ENCODE assay signal across 9 mouse cellular contexts in genomic region chr11:120574278-120574600, GRCm38 (mm10). TPM values are rescaled to one million over a fixed set of nuclear protein-coding genes. Genes with fewer than 3 reads are reported as not detected.
DNase-seq lines count a peak whose midpoint lies in the region; ATAC-seq and TF ChIP-seq lines count a peak whose summit lies in the region.
"Had no signal": no experiment of that assay in that cellular context is flagged by ENCODE, and none has a peak within 500 bp of the region (broad histone marks: within the 10 kb centered on the region; RNA-seq: fewer than 3 reads in every experiment).

No protein-coding gene starts in this region.

- H3K4me3 ChIP-seq in heart, embryonic 11.5 days (ENCODE audit: low read depth, low read length), result peak overlapping the region; percentile 98
- peak overlapping the region; percentile 99 for H3K4me3 ChIP-seq in E14TG2a.4 (replicated peaks; ENCODE audit: low read length)
- peak overlapping the region; percentile 99 for H3K4me3 ChIP-seq in hindbrain, embryonic 11.5 days (ENCODE audit: low read depth, low read length)
- peak overlapping the region; percentile 87 for H3K4me3 ChIP-seq in midbrain, embryonic 10.5 days

- no peak for DNase-seq in heart, postnatal 4 days
- DNase-seq in hindbrain, embryonic 11.5 days (ENCODE audit: low spot score), result no peak
- DNase-seq in midbrain, embryonic 10.5 days (ENCODE audit: low spot score), result no peak
- no peak for DNase-seq in retina, embryonic 14.5 days (ENCODE audit: low spot score)
- no peak for DNase-seq in gastrocnemius, postnatal 25 days
- DNase-seq in adrenal gland, postnatal 36 days, result no peak

- no peak overlapping the region for H3K27ac ChIP-seq in heart, embryonic 11.5 days (ENCODE audit: low read depth, low read length)
- no peak overlapping the region for H3K27ac ChIP-seq in hindbrain, embryonic 11.5 days (ENCODE audit: low read depth, low read length)
- peak overlapping the region; percentile 97 for H3K27ac ChIP-seq in midbrain, embryonic 10.5 days (replicated peaks)

- WGBS in heart, embryonic 11.5 days (ENCODE audit: insufficient replicate concordance), result 40% methylated on average over 5 of the region's 5 CpGs
- WGBS in hindbrain, embryonic 11.5 days, result 49% methylated on average over 5 of the region's 5 CpGs
- 59% methylated on average over 5 of the region's 5 CpGs for WGBS in midbrain, embryonic 10.5 days

- no peaks in the 10 kb centered on the region for H3K9me3 ChIP-seq in heart, embryonic 11.5 days (replicated peaks; ENCODE audit: control insufficient read depth, low read length)
- no peaks in the 10 kb centered on the region for H3K9me3 ChIP-seq in E14TG2a.4 (ENCODE audit: low read length)
- no peaks in the 10 kb centered on the region for H3K9me3 ChIP-seq in hindbrain, embryonic 11.5 days (ENCODE audit: control insufficient read depth, low read length)
- H3K9me3 ChIP-seq in midbrain, embryonic 10.5 days (replicated peaks), result no peaks in the 10 kb centered on the region

- no peak for TF ChIP-seq CTCF in E14TG2a.4 (conservative IDR thresholded peaks at IDR 0.05; ENCODE audit: low read length)

- H3K27me3 ChIP-seq in heart, embryonic 11.5 days (ENCODE audit: control insufficient read depth, insufficient read depth, low read length), result no peaks in the 10 kb centered on the region
- H3K27me3 ChIP-seq in E14TG2a.4 (ENCODE audit: insufficient read depth, low read length), result no peaks in the 10 kb centered on the region
- H3K27me3 ChIP-seq in hindbrain, embryonic 11.5 days (ENCODE audit: control insufficient read depth, insufficient read depth, low read length), result no peaks in the 10 kb centered on the region
- no peaks in the 10 kb centered on the region for H3K27me3 ChIP-seq in midbrain, embryonic 10.5 days (ENCODE audit: low read depth, poor library complexity, severe bottlenecking)

- no peak for ATAC-seq in heart, embryonic 11.5 days (replicated peaks; ENCODE audit: insufficient number of reproducible peaks, low FRiP score, low TSS enrichment)
- ATAC-seq in hindbrain, embryonic 11.5 days (ENCODE audit: low FRiP score), result no peak

- peaks cover 22% of the 10 kb centered on the region for H3K4me1 ChIP-seq in heart, embryonic 11.5 days (ENCODE audit: control insufficient read depth, insufficient read depth, low read length)
- peaks cover 66% of the 10 kb centered on the region for H3K4me1 ChIP-seq in E14TG2a.4 (replicated peaks; ENCODE audit: low read depth, low read length)
- peaks cover 14% of the 10 kb centered on the region; the same call in 1 of the 2 replicates for H3K4me1 ChIP-seq in hindbrain, embryonic 11.5 days (replicated peaks; ENCODE audit: control insufficient read depth, insufficient read depth, low read length)
- peaks cover 39% of the 10 kb centered on the region for H3K4me1 ChIP-seq in midbrain, embryonic 10.5 days

- peak overlapping the region; percentile 92; the same call in 1 of the 2 replicates for H3K9ac ChIP-seq in heart, embryonic 11.5 days (ENCODE audit: low read depth, low read length)
- peak overlapping the region; percentile 96 for H3K9ac ChIP-seq in hindbrain, embryonic 11.5 days (ENCODE audit: low read depth, low read length)

- peaks cover 35% of the 10 kb centered on the region for H3K36me3 ChIP-seq in heart, embryonic 11.5 days (ENCODE audit: control insufficient read depth, insufficient read depth, low read length)
- peaks cover 60% of the 10 kb centered on the region for H3K36me3 ChIP-seq in E14TG2a.4 (ENCODE audit: insufficient read depth, low read length)
- H3K36me3 ChIP-seq in hindbrain, embryonic 11.5 days (ENCODE audit: control insufficient read depth, insufficient read depth, low read length), result peaks cover 19% of the 10 kb centered on the region
- H3K36me3 ChIP-seq in midbrain, embryonic 10.5 days, result peaks cover 55% of the 10 kb centered on the region

- H3K4me2 ChIP-seq in heart, embryonic 11.5 days, result peak overlapping the region; percentile 69
- H3K4me2 ChIP-seq in hindbrain, embryonic 11.5 days (replicated peaks; ENCODE audit: low read depth, low read length), result peak overlapping the region; percentile 86

RNA-seq across cellular contexts. Expression of gene P4hb, which starts 1.2 kb away (rescaled TPM):
- polyA plus RNA-seq in heart, embryonic 11.5 days (2014; fragmentation: Nextera tagmentation; extraction: Ambion mirVana), result 506 and 569 TPM in 2 replicates
- total RNA-seq in heart, postnatal 4 days (2021), result 100 to 1,000 TPM; 353 to 365 TPM
- polyA plus RNA-seq in hindbrain, embryonic 11.5 days (2014; fragmentation: Nextera tagmentation; extraction: Ambion mirVana), result 504 and 527 TPM in 2 replicates
- 534 and 562 TPM in 2 replicates for polyA plus RNA-seq in midbrain, embryonic 10.5 days (2016; fragmentation: Nextera tagmentation; extraction: Ambion mirVana)
- 100 to 1,000 TPM; 192 to 198 TPM for total RNA-seq in gastrocnemius, postnatal 25 days (2021)
- total RNA-seq in adrenal gland, postnatal 36 days (2021), result 100 to 1,000 TPM; 490 to 574 TPM

RNA-seq across cellular contexts. Expression of gene Arhgdia, which starts 7.2 kb away (rescaled TPM):
- 468 and 477 TPM in 2 replicates for polyA plus RNA-seq in heart, embryonic 11.5 days (2014; fragmentation: Nextera tagmentation; extraction: Ambion mirVana)
- total RNA-seq in heart, postnatal 4 days (2021), result 100 to 1,000 TPM; 296 to 308 TPM
- 576 and 591 TPM in 2 replicates for polyA plus RNA-seq in hindbrain, embryonic 11.5 days (2014; fragmentation: Nextera tagmentation; extraction: Ambion mirVana)
- 743 and 777 TPM in 2 replicates for polyA plus RNA-seq in midbrain, embryonic 10.5 days (2016; fragmentation: Nextera tagmentation; extraction: Ambion mirVana)
- 10 to 100 TPM; 80.1 to 95.2 TPM for total RNA-seq in gastrocnemius, postnatal 25 days (2021)
- 100 to 1,000 TPM; 348 to 361 TPM for total RNA-seq in adrenal gland, postnatal 36 days (2021)

RNA-seq across cellular contexts. Expression of gene Ppp1r27, which starts 23.3 kb away (rescaled TPM):
- polyA plus RNA-seq in heart, embryonic 11.5 days (2014; fragmentation: Nextera tagmentation; extraction: Ambion mirVana), result not detected in 2 replicates
- under 1 TPM in 1 of 2 experiments, not detected in 1; 0.83 TPM for total RNA-seq in heart, postnatal 4 days (2021)
- not detected in 2 replicates for polyA plus RNA-seq in hindbrain, embryonic 11.5 days (2014; fragmentation: Nextera tagmentation; extraction: Ambion mirVana)
- not detected in 2 replicates for polyA plus RNA-seq in midbrain, embryonic 10.5 days (2016; fragmentation: Nextera tagmentation; extraction: Ambion mirVana)
- total RNA-seq in gastrocnemius, postnatal 25 days (2021), result 100 to 1,000 TPM in 1 of 2 experiments, 10 to 100 TPM in 1; 92.3 to 377 TPM
- total RNA-seq in adrenal gland, postnatal 36 days (2021), result 1 to 10 TPM in 1 of 2 experiments, under 1 TPM in 1; 0.56 to 1.3 TPM
- total RNA-seq: common myeloid progenitor, adult 5-6 weeks had no signal

RNA-seq across cellular contexts. Expression of gene Alyref, which starts 23.9 kb away (rescaled TPM):
- polyA plus RNA-seq in heart, embryonic 11.5 days (2014; fragmentation: Nextera tagmentation; extraction: Ambion mirVana), result 333 and 334 TPM in 2 replicates
- total RNA-seq in heart, postnatal 4 days (2021), result 100 to 1,000 TPM; 134 TPM
- polyA plus RNA-seq in hindbrain, embryonic 11.5 days (2014; fragmentation: Nextera tagmentation; extraction: Ambion mirVana), result 686 and 764 TPM in 2 replicates
- 605 and 647 TPM in 2 replicates for polyA plus RNA-seq in midbrain, embryonic 10.5 days (2016; fragmentation: Nextera tagmentation; extraction: Ambion mirVana)
- 10 to 100 TPM; 39.1 to 40.5 TPM for total RNA-seq in gastrocnemius, postnatal 25 days (2021)
- total RNA-seq in adrenal gland, postnatal 36 days (2021), result 10 to 100 TPM; 97.0 to 99.2 TPM

RNA-seq across cellular contexts. Expression of gene Anapc11, which starts 24.0 kb away (rescaled TPM):
- polyA plus RNA-seq in heart, embryonic 11.5 days (2014; fragmentation: Nextera tagmentation; extraction: Ambion mirVana), result 200 and 201 TPM in 2 replicates
- total RNA-seq in heart, postnatal 4 days (2021), result 100 to 1,000 TPM; 117 to 118 TPM
- polyA plus RNA-seq in hindbrain, embryonic 11.5 days (2014; fragmentation: Nextera tagmentation; extraction: Ambion mirVana), result 195 TPM in 2 replicates
- polyA plus RNA-seq in midbrain, embryonic 10.5 days (2016; fragmentation: Nextera tagmentation; extraction: Ambion mirVana), result 216 and 231 TPM in 2 replicates
- 10 to 100 TPM; 50.7 to 51.6 TPM for total RNA-seq in gastrocnemius, postnatal 25 days (2021)
- total RNA-seq in adrenal gland, postnatal 36 days (2021), result 100 to 1,000 TPM in 1 of 2 experiments, 10 to 100 TPM in 1; 86.0 to 102 TPM

Comparison
In these comparisons a context has a peak if more than half of its experiments do, and no peak if none do; other contexts are left out.
1. RNA of gene Ppp1r27, which starts 23.3 kb away (total RNA-seq): 92.3 to 377 TPM in gastrocnemius, postnatal 25 days; 0.56 to 1.3 TPM in adrenal gland, postnatal 36 days and 0.83 TPM in heart, postnatal 4 days; every median in the first group is over 10 times any median in the second.
2. Peak in every context shown above with its lines, with median percentiles within 50 percentile points of each other: H3K4me3 ChIP-seq.